Mouse (Mus musculus) CH12.LX (cell line): ENCODE data around the gene Krtap4-2.

ENCODE experiments used
- CHD1 ChIP-seq: IDR thresholded peaks from 2 replicates; pipeline ENCODE4 v1.6.1; 2012; ENCODE audit warnings: low read depth, low read length, improper control_type of control experiment, inconsistent platforms
- CHD2 ChIP-seq: IDR thresholded peaks from 2 replicates; pipeline ENCODE4 v1.6.1; 2011; ENCODE audit warnings: low read length, improper control_type of control experiment
- CTCF ChIP-seq, 2 experiments: IDR thresholded peaks in 1 of 2; conservative IDR thresholded peaks in 1 of 2; 2 replicates each; pipeline ENCODE4 v1.5.1; 2011 to 2012; ENCODE audit warnings: low read depth in 2 of 2, low read length in 2 of 2, improper control_type of control experiment in 1 of 2, inconsistent platforms in 1 of 2, mild to moderate bottlenecking in 1 of 2, moderate library complexity in 1 of 2
- ELF1 ChIP-seq: IDR thresholded peaks from 2 replicates; pipeline ENCODE4 v1.6.1; 2014; ENCODE audit warnings: low read depth, mild to moderate bottlenecking, inconsistent platforms, low read length, improper control_type of control experiment
- EP300 ChIP-seq: IDR thresholded peaks from 2 replicates; pipeline ENCODE4 v1.6.1; 2011; ENCODE audit warnings: low read length, improper control_type of control experiment
- ETS1 ChIP-seq: conservative IDR thresholded peaks from 2 replicates; pipeline ENCODE4 v1.6.1; 2012; ENCODE audit warnings: low read depth, mild to moderate bottlenecking, inconsistent platforms, low read length, improper control_type of control experiment, moderate library complexity
- KAT2A ChIP-seq: IDR thresholded peaks from 2 replicates; pipeline ENCODE4 v1.6.1; 2012; ENCODE audit warnings: low read length, improper control_type of control experiment, inconsistent platforms; ENCODE audit not compliant: insufficient replicate concordance
- MAX ChIP-seq: IDR thresholded peaks from 2 replicates; pipeline ENCODE4 v1.6.1; 2011; ENCODE audit warnings: low read length, improper control_type of control experiment
- MEF2A ChIP-seq: IDR thresholded peaks from 2 replicates; pipeline ENCODE4 v1.6.1; 2014; ENCODE audit warnings: low read depth, mild to moderate bottlenecking, inconsistent platforms, low read length, improper control_type of control experiment, borderline replicate concordance
- POLR2A ChIP-seq: IDR thresholded peaks from 2 replicates; pipeline ENCODE4 v1.6.1; 2011; ENCODE audit warnings: low read depth, mild to moderate bottlenecking, improper control_type of control experiment, low read length
- POLR2AphosphoS2 ChIP-seq: IDR thresholded peaks from 2 replicates; pipeline ENCODE4 v1.6.1; 2011; ENCODE audit warnings: low read depth, low read length, improper control_type of control experiment
- SIN3A ChIP-seq: IDR thresholded peaks from 2 replicates; pipeline ENCODE4 v1.6.1; 2012; ENCODE audit warnings: low read length, improper control_type of control experiment, inconsistent platforms
- USF1 ChIP-seq: IDR thresholded peaks from 2 replicates; pipeline ENCODE4 v1.6.1; 2014; ENCODE audit warnings: low read depth, mild to moderate bottlenecking, inconsistent platforms, low read length, improper control_type of control experiment

GRCm38 (mm10) chr11:99644351-99644750 lies 9.5 kb upstream of the Krtap4-2 start:
- no peak for TF ChIP-seq POLR2AphosphoS2
- no peak for TF ChIP-seq POLR2A
- TF ChIP-seq EP300, result no peak
- no peak for TF ChIP-seq CTCF (conservative IDR thresholded peaks at IDR 0.05 in 1 of 2, IDR thresholded peaks at IDR 0.05 in 1 of 2; ENCODE audit: low read depth in 2 of 2, low read length in 2 of 2)
- TF ChIP-seq SIN3A, result no peak
- no peak for TF ChIP-seq CHD2
- TF ChIP-seq ELF1, result no peak
- TF ChIP-seq USF1, result no peak
- no peak for TF ChIP-seq MEF2A
- TF ChIP-seq KAT2A, result no peak
- TF ChIP-seq CHD1, result no peak
- no peak for TF ChIP-seq ETS1
- TF ChIP-seq MAX, result no peak
